Mouse (Mus musculus) heart, embryonic 14.5 days (tissue): Measurements from ENCODE around the gene Sept9. TPM values are rescaled to one million over a fixed set of nuclear protein-coding genes. Genes with fewer than 3 reads are reported as not detected.

Experiments
- ATAC-seq: fragments of 200-750 bp; cut with Nextera tagmentation; 2 replicates; pipeline ENCODE4 v1.8.0; 2017; ENCODE audit warnings: low read depth, moderate TSS enrichment; ENCODE audit not compliant: insufficient number of reproducible peaks, insufficient read depth, low FRiP score
- H3K27ac ChIP-seq, 2 experiments: fragments of 200-500 bp in 1 of 2; fragments of 300-500 bp in 1 of 2; sonication (generic) in 1 of 2; replicated peaks in 1 of 2; 2 replicates each; pipeline ENCODE4 v1.5.1; 2012 to 2014; ENCODE audit warnings: low read depth in 2 of 2, low read length in 2 of 2, control low read depth in 1 of 2, mild to moderate bottlenecking in 1 of 2, mixed read lengths in 1 of 2; ENCODE audit not compliant: control insufficient read depth in 1 of 2, insufficient read depth in 1 of 2
- H3K27me3 ChIP-seq: fragments of 300-500 bp; sonication (generic); 2 replicates; pipeline ENCODE4 v1.6.1; 2014; ENCODE audit warnings: mild to moderate bottlenecking, low read length, control low read depth; ENCODE audit not compliant: control insufficient read depth, insufficient read depth
- H3K36me3 ChIP-seq: fragments of 300-500 bp; sonication (generic); 2 replicates; pipeline ENCODE4 v1.6.1; 2014; ENCODE audit warnings: mild to moderate bottlenecking, control low read depth, low read length, mixed read lengths; ENCODE audit not compliant: control insufficient read depth, insufficient read depth
- H3K4me1 ChIP-seq, 2 experiments: fragments of 200-500 bp in 1 of 2; fragments of 300-500 bp in 1 of 2; sonication (generic) in 1 of 2; 2 replicates each; pipeline ENCODE4 v1.6.1; 2012 to 2014; ENCODE audit warnings: low read length in 2 of 2, control low read depth in 1 of 2, mixed read lengths in 1 of 2; ENCODE audit not compliant: control insufficient read depth in 2 of 2, insufficient read depth in 2 of 2
- H3K4me2 ChIP-seq: fragments of 300-500 bp; sonication (generic); 2 replicates; pipeline ENCODE4 v1.6.1; 2014; ENCODE audit warnings: mild to moderate bottlenecking, low read length
- H3K4me3 ChIP-seq, 2 experiments: fragments of 200-500 bp in 1 of 2; fragments of 300-500 bp in 1 of 2; sonication (generic) in 1 of 2; 2 replicates each; pipeline ENCODE4 v1.5.1; 2012 to 2014; ENCODE audit warnings: low read length in 2 of 2, mild to moderate bottlenecking in 2 of 2, control low read depth in 1 of 2, low read depth in 1 of 2, moderate library complexity in 1 of 2; ENCODE audit not compliant: control insufficient read depth in 1 of 2, insufficient read depth in 1 of 2
- H3K9ac ChIP-seq: fragments of 300-500 bp; sonication (generic); 2 replicates; pipeline ENCODE4 v1.6.1; 2014; ENCODE audit warnings: mild to moderate bottlenecking, low read length
- H3K9me3 ChIP-seq: fragments of 300-500 bp; sonication (generic); 2 replicates; pipeline ENCODE4 v1.6.1; 2016; ENCODE audit warnings: low read length, control low read depth; ENCODE audit not compliant: control insufficient read depth
- WGBS: fragments of 180-500 bp; shearing (Covaris S2); extraction: QIAGEN DNeasy Blood & Tissue Kit; methylation state at CpG from one replicate; pipeline ENCODE4 v1.1.7; 2014; 5-methylcytosine and 5-hydroxymethylcytosine counted together
- polyA plus RNA-seq: library from polyadenylated mRNA; unstranded; fragments of >200 nt; fragmentation: Nextera tagmentation; extraction: Ambion mirVana; gene quantifications from 2 replicates; pipeline ENCODE4 v1.2.1, GENCODE M21; 2014

Sept9 gene
- polyA plus RNA-seq, 1 experiment from 2014 or later: 51.8 TPM

GRCm38 (mm10) chr11:117191524-117191923 lies 7.9 kb upstream of the Sept9 start:
- no peak overlapping the region for H3K4me3 ChIP-seq
- H3K27ac ChIP-seq: no peak overlapping the region
- H3K4me1 ChIP-seq: no peaks in the 10 kb centered on the region
- H3K9ac ChIP-seq: no peak overlapping the region
- no peaks in the 10 kb centered on the region for H3K27me3 ChIP-seq
- WGBS: 71% methylated on average over 5 of the region's 5 CpGs
- ATAC-seq: no peak
- H3K9me3 ChIP-seq: no peaks in the 10 kb centered on the region
- H3K36me3 ChIP-seq: no peaks in the 10 kb centered on the region
- H3K4me2 ChIP-seq: no peak overlapping the region

DNA sequence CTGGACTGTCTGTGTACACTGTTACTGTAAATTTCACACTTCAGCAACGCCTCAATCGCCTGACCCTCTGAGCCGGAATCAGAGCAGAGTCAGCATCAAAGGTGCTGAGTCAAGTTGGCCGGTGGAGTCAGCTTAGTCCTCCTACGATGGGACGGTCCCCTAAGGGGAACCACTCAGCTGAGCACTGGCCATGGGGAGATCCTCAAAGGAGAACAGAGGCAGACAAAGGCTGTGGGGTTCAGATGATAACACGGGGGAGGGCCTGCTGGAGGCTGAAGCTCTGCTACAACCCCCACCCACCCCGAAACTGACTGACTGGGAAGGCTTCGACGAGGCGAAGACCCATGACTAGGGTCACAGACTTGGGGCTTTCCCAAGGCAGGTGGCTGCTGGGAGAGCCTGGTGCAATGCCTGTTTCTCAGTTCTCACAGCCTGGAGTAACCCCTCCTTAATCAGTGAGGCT lies 5.0 kb upstream of the Sept9 start:
- Histone ChIP-seq H3K9ac (no peak overlapping the region), H3K4me3 (no peak overlapping the region), H3K27me3 (peaks cover 11% of the 10 kb centered on the region), H3K4me1 (peaks cover 0 to 4% of the 10 kb centered on the region in 2 experiments; a peak in 2 of 4 replicates), H3K4me2 (no peak overlapping the region), H3K36me3 (no peaks in the 10 kb centered on the region), H3K9me3 (no peaks in the 10 kb centered on the region), H3K27ac (no peak overlapping the region)
- no peak for ATAC-seq
- 60% methylated on average over 11 of the region's 11 CpGs for WGBS

DNA sequence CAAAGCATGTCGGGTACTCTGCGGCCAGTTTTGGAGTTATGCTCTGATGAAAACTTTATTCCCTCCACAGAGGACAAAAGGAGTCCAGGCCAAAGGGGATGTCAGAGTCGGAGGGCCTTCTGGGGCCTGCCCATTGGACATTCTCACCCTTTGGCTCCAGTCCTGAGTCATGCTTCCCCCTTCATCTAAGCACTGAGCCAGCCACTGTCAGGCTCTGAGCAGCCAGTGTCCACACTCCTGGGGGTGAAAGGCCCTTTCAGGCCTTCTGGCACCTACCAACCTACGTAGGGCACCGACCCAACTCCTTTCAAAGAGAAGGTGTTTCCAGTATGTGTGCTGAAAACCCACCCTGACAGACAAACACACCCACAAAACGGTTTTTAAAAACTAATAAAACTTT lies 3.8 kb upstream of the Sept9 start:
- Histone ChIP-seq H3K4me2 (no peak overlapping the region), H3K4me1 (peaks cover 6 to 11% of the 10 kb centered on the region in 2 experiments; a peak in 3 of 4 replicates), H3K9ac (no peak overlapping the region), H3K27ac (no peak overlapping the region), H3K36me3 (no peaks in the 10 kb centered on the region), H3K4me3 (no peak overlapping the region), H3K9me3 (no peaks in the 10 kb centered on the region), H3K27me3 (peaks cover 17% of the 10 kb centered on the region)
- WGBS: 89% methylated on average over 6 of the region's 6 CpGs
- ATAC-seq: no peak

DNA sequence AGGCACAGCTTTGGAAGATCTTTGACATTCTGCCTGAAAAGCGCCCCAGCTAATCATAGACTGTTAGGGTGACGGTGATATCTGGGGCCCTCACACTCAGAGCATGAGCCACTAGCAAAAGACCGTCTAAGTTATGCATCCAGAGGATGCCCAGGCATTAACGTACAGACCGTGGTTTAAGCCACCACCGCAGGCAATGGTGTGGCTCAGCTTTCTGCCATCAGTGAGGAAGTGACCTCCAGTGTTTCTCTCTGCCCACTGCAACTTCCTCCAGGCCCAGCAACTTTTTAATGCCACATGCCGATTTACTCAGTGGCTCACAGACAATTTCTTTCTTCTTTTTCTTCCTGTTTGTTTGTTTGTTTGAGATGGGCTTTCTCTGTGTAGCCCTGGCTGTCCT lies 2.8 kb upstream of the Sept9 start:
- ATAC-seq: no peak
- peaks cover 26% of the 10 kb centered on the region for H3K27me3 ChIP-seq
- whole genome bisulfite sequencing: 81% methylated on average over 7 of the region's 7 CpGs

GRCm38 (mm10) chr11:117198122-117198521 lies 1.3 kb upstream of the Sept9 start:
- Histone ChIP-seq H3K36me3 (no peaks in the 10 kb centered on the region), H3K4me1 (peaks cover 12 to 14% of the 10 kb centered on the region in 2 experiments; a peak in 3 of 4 replicates), H3K9me3 (no peaks in the 10 kb centered on the region), H3K4me2 (no peak overlapping the region), H3K9ac (no peak overlapping the region), H3K27ac (no peak overlapping the region), H3K4me3 (no peak overlapping the region), H3K27me3 (peaks cover 35% of the 10 kb centered on the region)
- ATAC-seq: no peak
- 86% methylated on average over 5 of the region's 5 CpGs for WGBS

More for the DNA sequence above, 2.8 kb upstream of the Sept9 start:
- H3K9me3 ChIP-seq: no peaks in the 10 kb centered on the region
- H3K4me3 ChIP-seq: no peak overlapping the region
- no peak overlapping the region for H3K4me2 ChIP-seq
- no peak overlapping the region for H3K9ac ChIP-seq
- H3K36me3 ChIP-seq: no peaks in the 10 kb centered on the region
- peaks cover 12 to 14% of the 10 kb centered on the region in 2 experiments; a peak in 3 of 4 replicates for H3K4me1 ChIP-seq
- H3K27ac ChIP-seq: no peak overlapping the region

DNA sequence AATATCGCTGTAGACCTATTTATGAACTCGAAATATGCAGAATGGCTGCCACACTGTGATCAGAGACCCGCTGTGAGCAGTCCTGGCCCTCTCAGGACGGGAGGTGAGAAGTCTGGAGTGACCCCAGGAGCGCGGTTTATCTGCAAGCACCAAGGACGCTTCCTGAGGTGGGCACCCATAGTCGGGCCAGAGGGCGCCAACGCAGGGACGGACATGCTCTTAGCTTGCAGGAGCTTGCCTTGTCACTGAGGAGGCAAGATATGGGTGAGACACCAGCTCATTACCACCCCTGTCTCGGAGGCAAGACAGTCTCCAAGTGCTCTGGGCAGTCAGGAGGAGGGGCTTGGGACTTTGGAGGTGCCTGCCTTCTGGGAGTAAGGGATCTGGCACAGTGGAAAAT lies 2.4 kb downstream of the Sept9 start:
- Histone ChIP-seq H3K4me1 (peaks cover 16 to 18% of the 10 kb centered on the region in 2 experiments; a peak in 3 of 4 replicates), H3K4me2 (no peak overlapping the region), H3K27me3 (peaks cover 42% of the 10 kb centered on the region), H3K27ac (no peak overlapping the region), H3K9me3 (no peaks in the 10 kb centered on the region), H3K9ac (no peak overlapping the region), H3K36me3 (no peaks in the 10 kb centered on the region), H3K4me3 (no peak overlapping the region)
- ATAC-seq: no peak
- WGBS: 76% methylated on average over 12 of the region's 12 CpGs

DNA sequence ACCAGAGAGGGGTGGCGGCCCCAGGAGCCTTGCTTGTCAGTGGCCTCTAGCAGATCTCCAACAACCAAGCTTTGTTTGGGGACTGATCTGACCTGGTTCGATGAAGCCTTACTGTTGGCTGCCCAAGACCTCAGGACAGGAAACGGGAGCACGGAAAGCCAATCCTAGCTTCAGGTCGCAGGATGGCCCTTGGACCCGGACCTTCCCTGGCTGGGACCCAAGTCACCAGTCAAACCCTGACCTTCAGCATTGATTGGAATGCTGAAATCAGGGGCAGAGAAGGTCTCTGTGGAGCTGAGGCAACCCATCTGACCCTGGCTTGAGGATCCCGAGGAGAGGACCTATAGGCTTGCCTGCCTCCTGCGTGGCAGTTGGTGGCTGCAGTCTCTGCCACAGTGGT lies 5.1 kb downstream of the Sept9 start:
- Histone ChIP-seq H3K4me3 (no peak overlapping the region), H3K9ac (no peak overlapping the region; the same call in 1 of the 2 replicates), H3K27ac (no peak overlapping the region; a peak in 1 of 4 replicates), H3K4me2 (no peak overlapping the region), H3K9me3 (no peaks in the 10 kb centered on the region), H3K27me3 (peaks cover 30% of the 10 kb centered on the region), H3K36me3 (no peaks in the 10 kb centered on the region), H3K4me1 (peaks cover 13 to 16% of the 10 kb centered on the region in 2 experiments; a peak in 3 of 4 replicates)
- ATAC-seq: no peak
- WGBS: 69% methylated on average over 8 of the region's 8 CpGs

GRCm38 (mm10) chr11:117205042-117205441 lies 5.6 kb downstream of the Sept9 start:
- no peak for ATAC-seq
- peaks cover 8 to 12% of the 10 kb centered on the region in 2 experiments; a peak in 3 of 4 replicates for H3K4me1 ChIP-seq
- H3K36me3 ChIP-seq: no peaks in the 10 kb centered on the region
- H3K4me2 ChIP-seq: no peak overlapping the region
- peaks cover 28% of the 10 kb centered on the region for H3K27me3 ChIP-seq
- no peak overlapping the region for H3K9ac ChIP-seq
- no peak overlapping the region for H3K4me3 ChIP-seq
- no peak overlapping the region for H3K27ac ChIP-seq
- H3K9me3 ChIP-seq: no peaks in the 10 kb centered on the region
- WGBS: 74% methylated on average over 6 of the region's 6 CpGs
